Mouse (Mus musculus) neural tube, embryonic 12.5 days (tissue): ENCODE data around the gene Hyal6. TPM values are rescaled to one million over a fixed set of nuclear protein-coding genes. Genes with fewer than 3 reads are reported as not detected.

Experiments used
- ATAC-seq: fragments of 200-750 bp; cut with Nextera tagmentation; 2 replicates; pipeline ENCODE4 v1.8.0; 2017; ENCODE audit warnings: low read depth, mild to moderate bottlenecking, moderate TSS enrichment, moderate library complexity; ENCODE audit not compliant: low FRiP score
- H3K27ac ChIP-seq: fragments of 300-500 bp; sonication (generic); 2 replicates; pipeline ENCODE4 v1.5.1; 2016
- H3K27me3 ChIP-seq: fragments of 300-500 bp; sonication (generic); replicated peaks from 2 replicates; pipeline ENCODE4 v1.6.1; 2016; ENCODE audit warnings: mild to moderate bottlenecking
- H3K36me3 ChIP-seq: fragments of 300-500 bp; sonication (generic); 2 replicates; pipeline ENCODE4 v1.6.1; 2016; ENCODE audit warnings: mild to moderate bottlenecking
- H3K4me1 ChIP-seq: fragments of 300-500 bp; sonication (generic); 2 replicates; pipeline ENCODE4 v1.6.1; 2016
- H3K4me2 ChIP-seq: fragments of 300-500 bp; sonication (generic); replicated peaks from 2 replicates; pipeline ENCODE4 v1.6.1; 2016; ENCODE audit warnings: mild to moderate bottlenecking
- H3K4me3 ChIP-seq: fragments of 300-500 bp; sonication (generic); 2 replicates; pipeline ENCODE4 v1.5.1; 2016
- H3K9ac ChIP-seq: fragments of 300-500 bp; sonication (generic); 2 replicates; pipeline ENCODE4 v1.6.1; 2016; ENCODE audit warnings: mild to moderate bottlenecking
- H3K9me3 ChIP-seq: fragments of 300-500 bp; sonication (generic); 2 replicates; pipeline ENCODE4 v1.6.1; 2016; ENCODE audit warnings: mild to moderate bottlenecking
- WGBS: fragments of 180-500 bp; shearing (Covaris S2); methylation state at CpG from one replicate; pipeline ENCODE4 v1.1.7; 2016; 5-methylcytosine and 5-hydroxymethylcytosine counted together
- polyA plus RNA-seq: library from polyadenylated mRNA; unstranded; fragments of >200 nt; fragmentation: Nextera tagmentation; extraction: Ambion mirVana; gene quantifications from 2 replicates; pipeline ENCODE4 v1.2.1, GENCODE M21; 2016

Hyal6 gene
- polyA plus RNA-seq, 1 experiment from 2014 or later, result not detected

DNA sequence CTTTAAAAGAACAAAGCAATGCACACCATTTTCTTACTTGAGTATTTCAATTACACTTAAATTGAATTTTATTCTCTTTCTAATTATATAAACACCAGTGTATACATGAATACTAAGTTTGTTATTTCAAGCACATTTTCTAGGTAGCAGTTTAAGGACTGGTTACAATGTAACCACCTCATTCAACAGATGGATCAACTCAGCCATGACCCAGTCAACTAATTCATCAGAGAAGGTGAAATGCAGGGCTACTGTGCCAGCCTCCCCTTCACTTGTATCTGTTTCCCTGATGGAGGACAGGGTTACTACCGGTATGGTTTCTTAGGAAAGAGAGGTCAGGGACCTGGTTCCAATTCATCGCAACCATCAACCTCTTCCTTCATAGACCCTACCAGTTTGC lies 33.2 kb downstream of the Hyal6 start:
- 85% methylated on average over 2 of the region's 2 CpGs for WGBS
- no peak overlapping the region for H3K4me2 ChIP-seq
- ATAC-seq, result no peak
- no peaks in the 10 kb centered on the region for H3K4me1 ChIP-seq
- no peak overlapping the region for H3K4me3 ChIP-seq
- H3K27me3 ChIP-seq, result no peaks in the 10 kb centered on the region
- H3K36me3 ChIP-seq, result no peaks in the 10 kb centered on the region
- no peak overlapping the region for H3K27ac ChIP-seq
- H3K9ac ChIP-seq, result no peak overlapping the region
- H3K9me3 ChIP-seq, result no peaks in the 10 kb centered on the region

DNA sequence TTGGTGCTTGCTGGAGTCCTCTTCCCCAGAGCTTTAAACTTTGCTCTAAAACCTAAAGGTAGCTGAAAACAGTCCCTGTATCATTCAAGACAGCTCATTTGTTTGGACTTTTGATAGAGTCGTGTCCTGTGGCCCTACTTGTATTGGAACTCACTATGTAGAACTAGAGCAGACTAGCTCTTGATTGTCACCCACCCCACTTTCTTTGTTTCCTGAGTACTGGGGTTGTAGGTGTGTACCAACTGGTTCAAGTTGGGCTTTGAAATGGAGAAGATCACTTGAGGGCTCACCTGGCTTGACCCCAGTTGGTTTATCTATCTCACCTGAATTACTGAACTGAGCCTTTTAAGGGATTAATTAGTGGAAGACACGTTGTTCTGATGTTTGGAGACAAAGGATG lies 46.1 kb downstream of the Hyal6 start:
- ATAC-seq, result no peak
- WGBS, result 60% methylated on average over 2 of the region's 2 CpGs
- H3K36me3 ChIP-seq, result no peaks in the 10 kb centered on the region
- no peak overlapping the region for H3K4me2 ChIP-seq
- no peak overlapping the region for H3K9ac ChIP-seq
- no peaks in the 10 kb centered on the region for H3K9me3 ChIP-seq
- H3K4me1 ChIP-seq, result no peaks in the 10 kb centered on the region
- no peak overlapping the region for H3K27ac ChIP-seq
- no peak overlapping the region for H3K4me3 ChIP-seq
- H3K27me3 ChIP-seq, result no peaks in the 10 kb centered on the region

DNA sequence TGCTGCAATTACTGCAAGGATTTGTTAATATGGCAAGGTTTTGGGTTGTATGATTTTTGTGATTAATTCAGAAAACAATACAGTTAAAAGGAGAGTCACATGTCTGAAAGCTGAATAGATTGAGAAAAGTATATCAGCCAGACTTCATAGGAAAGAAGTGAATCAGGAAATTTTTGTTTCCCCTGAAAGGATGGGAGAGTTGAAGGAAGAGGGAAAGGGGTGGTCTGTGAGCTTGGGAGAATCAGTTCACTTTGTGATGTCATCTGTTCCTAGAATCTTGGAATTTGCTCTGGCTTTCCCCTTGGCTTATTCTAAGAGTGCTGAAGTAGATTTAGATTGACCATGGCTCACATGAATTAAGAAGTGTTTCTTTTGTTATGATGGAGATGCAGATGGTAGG lies 57.8 kb downstream of the Hyal6 start, which contains the start of gene Spam1:
Gene Spam1 (plus strand): TSS at position 301 of the 400 bp plus-strand sequence.
- Histone ChIP-seq H3K27me3 (no peaks in the 10 kb centered on the region), H3K9me3 (no peaks in the 10 kb centered on the region), H3K4me1 (no peaks in the 10 kb centered on the region), H3K36me3 (no peaks in the 10 kb centered on the region), H3K4me2 (no peak within 1 kb of the TSS), H3K27ac (no peak within 1 kb of the TSS), H3K4me3 (no peak within 1 kb of the TSS), H3K9ac (no peak within 1 kb of the TSS)
- no peak for ATAC-seq

Other genes with a start within 250 kb of the Hyal6 start
- gene Iqub, start 218.2 kb upstream of the Hyal6 start, polyA plus RNA-seq, result 0.10 and 0.22 TPM in 2 replicates
- gene Ndufa5, start 205.2 kb upstream of the Hyal6 start, polyA plus RNA-seq, result 334 and 347 TPM in 2 replicates
- gene Asb15, start 205.1 kb upstream of the Hyal6 start, polyA plus RNA-seq, result not detected in 2 replicates
- 0.19 TPM in 1 of 2 replicates, not detected in the other for gene Lmod2, start 135.5 kb upstream of the Hyal6 start, polyA plus RNA-seq
- 57.5 and 78.8 TPM in 2 replicates for gene Wasl, start 68.2 kb upstream of the Hyal6 start, polyA plus RNA-seq
- gene Hyal4, start 15.1 kb downstream of the Hyal6 start, polyA plus RNA-seq, result not detected in 2 replicates
- gene Spam1, start 57.9 kb downstream of the Hyal6 start, polyA plus RNA-seq, result not detected in 2 replicates
- not detected in 2 replicates for gene Hyal5, start 124.8 kb downstream of the Hyal6 start, polyA plus RNA-seq
- gene Tmem229a, start 223.1 kb downstream of the Hyal6 start, polyA plus RNA-seq, result 2.0 and 2.8 TPM in 2 replicates